Mouse (Mus musculus): ENCODE results near the gene Arhgap21. TPM values are rescaled to one million over a fixed set of nuclear protein-coding genes. Genes with fewer than 3 reads are reported as not detected.

Arhgap21 gene
- total and polyA plus RNA-seq, 3 experiments: 21.1 to 64.9 (median 25.9) TPM

DNA sequence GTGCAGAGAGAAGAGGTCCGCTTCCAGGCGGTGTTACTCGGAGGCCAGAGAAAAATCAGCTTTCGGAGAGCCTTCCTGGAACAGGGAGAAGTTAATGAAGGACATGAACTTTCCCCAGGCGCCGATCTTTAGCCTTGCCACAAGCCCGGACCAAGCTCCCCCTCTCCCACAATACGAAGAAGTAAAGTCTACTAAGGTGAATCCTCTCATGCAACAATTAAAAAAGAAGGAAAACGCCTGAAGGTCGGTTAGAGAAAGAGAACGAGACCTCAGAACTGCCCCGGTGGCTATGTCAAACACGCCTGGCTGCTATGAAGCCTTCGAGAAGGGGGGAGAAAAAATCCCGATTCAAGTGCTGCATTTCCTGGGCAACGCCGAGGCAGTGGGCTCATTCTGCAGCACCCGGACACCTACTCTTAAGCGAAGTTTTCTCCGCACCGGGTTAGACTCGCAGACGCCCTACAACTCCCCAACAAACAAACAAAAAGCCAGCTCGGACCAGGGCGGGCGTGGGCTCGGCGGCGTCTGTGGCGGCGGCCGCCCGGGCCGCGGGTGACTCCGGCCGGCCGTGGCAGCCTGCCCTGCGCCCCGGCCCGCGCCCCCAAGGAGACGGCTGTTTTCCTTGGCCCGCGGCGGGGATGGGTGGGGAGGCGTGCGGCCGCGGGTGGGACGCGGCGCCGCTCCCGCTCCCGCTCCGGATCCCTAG is 882 bp downstream of the Arhgap21 start:
- Histone ChIP-seq H3K36me3 (replicated peaks) (peaks cover 16% of the 10 kb centered on the region), H3K4me1 (ENCODE audit: insufficient read depth, low read depth, low read length) (peaks cover 46% of the 10 kb centered on the region), H3K27me3 (ENCODE audit: insufficient read depth, low read length) (no peaks in the 10 kb centered on the region), H3K4me3 (ENCODE audit: low read depth, low read length) (peak overlapping the region; percentile 82), H3K9me3 (replicated peaks) (no peaks in the 10 kb centered on the region)
- ATAC-seq (ENCODE audit: extremely low read depth, insufficient number of reproducible peaks, low FRiP score, poor library complexity, severe bottlenecking): no peak
- peak; percentile 10 for DNase-seq (ENCODE audit: low spot score)
- TF ChIP-seq GATA2 (IDR thresholded peaks at IDR 0.05; ENCODE audit: borderline replicate concordance, low read depth, low read length) (no peak), GATA1 (IDR thresholded peaks at IDR 0.05; ENCODE audit: borderline replicate concordance, low read length) (no peak), CTCF (IDR thresholded peaks at IDR 0.05; ENCODE audit: low read depth, low read length) (no peak)

DNA sequence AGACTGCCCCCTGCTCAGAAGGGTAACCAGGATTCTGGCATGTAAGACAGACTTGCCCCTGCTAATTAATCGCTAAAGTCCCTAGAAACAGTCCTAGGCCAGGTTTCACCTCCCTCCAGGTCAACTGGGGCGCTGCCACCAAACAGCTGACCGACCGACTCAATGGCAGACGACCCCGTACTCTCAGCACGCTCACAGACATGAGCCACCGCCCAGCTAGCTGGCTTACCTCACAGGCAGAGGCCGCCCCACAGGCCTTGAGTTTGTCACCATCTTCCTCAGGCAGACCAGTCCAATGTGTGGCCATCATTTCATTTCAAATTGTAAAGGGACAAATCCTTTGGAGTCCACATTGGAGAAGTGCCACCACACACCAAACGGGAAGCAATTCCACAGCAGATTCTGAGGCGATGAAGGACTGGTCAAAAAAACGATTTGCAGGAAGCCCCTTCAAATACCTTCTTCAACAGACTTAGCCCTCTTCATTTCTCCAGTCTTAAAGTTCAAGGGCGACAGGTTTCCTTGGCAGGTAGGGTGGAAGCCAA is 1.5 kb downstream of the Arhgap21 start:
- TF ChIP-seq POLR2AphosphoS5 (IDR thresholded peaks at IDR 0.05; ENCODE audit: insufficient replicate concordance, low read depth, low read length) (no peak), GATA1 (IDR thresholded peaks at IDR 0.05; ENCODE audit: borderline replicate concordance, low read length) (no peak), GATA2 (IDR thresholded peaks at IDR 0.05; ENCODE audit: borderline replicate concordance, low read depth, low read length) (no peak), CTCF (IDR thresholded peaks at IDR 0.05; ENCODE audit: low read depth, low read length) (no peak), TAL1 (conservative IDR thresholded peaks at IDR 0.05; ENCODE audit: low read depth, low read length) (no peak)
- no peak for ATAC-seq (ENCODE audit: extremely low read depth, insufficient number of reproducible peaks, low FRiP score, poor library complexity, severe bottlenecking)
- Histone ChIP-seq H3K27me3 (ENCODE audit: insufficient read depth, low read length) (no peaks in the 10 kb centered on the region), H3K9me3 (replicated peaks) (no peaks in the 10 kb centered on the region), H3K4me3 (ENCODE audit: low read depth, low read length) (peak overlapping the region; percentile 82), H3K36me3 (replicated peaks) (peaks cover 22% of the 10 kb centered on the region), H3K4me1 (ENCODE audit: insufficient read depth, low read depth, low read length) (peaks cover 51% of the 10 kb centered on the region)
- DNase-seq (ENCODE audit: low spot score): peak; percentile 20

DNA sequence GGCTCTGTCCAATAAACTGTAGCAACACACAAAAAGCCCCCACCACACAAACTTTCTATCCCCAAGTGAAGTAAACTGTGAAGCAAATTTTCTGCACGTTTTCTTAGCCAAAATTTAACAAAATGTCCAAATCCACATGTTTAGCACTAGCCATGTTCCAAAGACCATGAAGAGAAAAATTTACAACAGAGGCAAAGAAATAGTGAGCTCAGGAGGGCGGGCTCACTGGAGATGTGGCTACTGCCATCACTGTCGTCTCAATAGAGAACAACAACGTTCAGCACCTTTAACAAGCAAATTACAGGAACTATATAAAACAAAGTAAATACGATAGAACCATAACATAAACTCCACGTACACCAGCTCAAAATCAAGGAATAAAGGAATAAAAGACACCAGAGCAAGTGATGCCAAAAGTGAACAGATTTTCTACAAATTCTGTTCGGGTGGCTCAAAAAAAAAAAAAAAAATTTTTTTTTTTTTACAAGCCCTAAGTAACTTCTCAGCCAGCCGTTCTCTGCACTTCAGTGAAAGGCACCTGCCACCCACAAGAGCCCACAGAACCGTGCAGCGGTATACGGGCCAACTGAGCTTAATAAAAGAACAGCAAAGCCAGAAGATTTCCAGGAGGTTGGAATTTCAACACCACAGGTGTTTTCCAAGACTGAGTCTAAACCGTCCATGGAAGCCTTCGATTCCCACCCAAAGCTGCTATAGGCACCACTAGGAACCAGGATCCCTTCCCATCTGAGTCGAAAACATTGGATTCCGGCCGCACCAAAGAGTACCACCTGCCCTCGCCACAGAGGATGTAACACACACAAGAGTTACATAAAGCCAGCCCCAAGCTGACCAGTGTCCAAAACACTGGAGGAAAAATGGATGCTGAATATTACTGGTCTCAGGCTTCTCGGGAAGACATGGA is 2.2 kb downstream of the Arhgap21 start:
- Histone ChIP-seq H3K27me3 (ENCODE audit: insufficient read depth, low read length) (no peaks in the 10 kb centered on the region), H3K4me1 (ENCODE audit: insufficient read depth, low read depth, low read length) (peaks cover 56% of the 10 kb centered on the region), H3K4me3 (ENCODE audit: low read depth, low read length) (peak overlapping the region; percentile 82), H3K36me3 (replicated peaks) (peaks cover 27% of the 10 kb centered on the region), H3K9me3 (replicated peaks) (no peaks in the 10 kb centered on the region)
- TF ChIP-seq GATA2 (IDR thresholded peaks at IDR 0.05; ENCODE audit: borderline replicate concordance, low read depth, low read length): no peak
- TF ChIP-seq POLR2AphosphoS5 (IDR thresholded peaks at IDR 0.05; ENCODE audit: insufficient replicate concordance, low read depth, low read length): no peak
- TF ChIP-seq GATA1 (IDR thresholded peaks at IDR 0.05; ENCODE audit: borderline replicate concordance, low read length): no peak
- no peak for TF ChIP-seq CTCF (IDR thresholded peaks at IDR 0.05; ENCODE audit: low read depth, low read length)
- TF ChIP-seq TAL1 (conservative IDR thresholded peaks at IDR 0.05; ENCODE audit: low read depth, low read length): no peak
- ATAC-seq (ENCODE audit: extremely low read depth, insufficient number of reproducible peaks, low FRiP score, poor library complexity, severe bottlenecking) (no peak), DNase-seq (ENCODE audit: low spot score) (no peak)

DNA sequence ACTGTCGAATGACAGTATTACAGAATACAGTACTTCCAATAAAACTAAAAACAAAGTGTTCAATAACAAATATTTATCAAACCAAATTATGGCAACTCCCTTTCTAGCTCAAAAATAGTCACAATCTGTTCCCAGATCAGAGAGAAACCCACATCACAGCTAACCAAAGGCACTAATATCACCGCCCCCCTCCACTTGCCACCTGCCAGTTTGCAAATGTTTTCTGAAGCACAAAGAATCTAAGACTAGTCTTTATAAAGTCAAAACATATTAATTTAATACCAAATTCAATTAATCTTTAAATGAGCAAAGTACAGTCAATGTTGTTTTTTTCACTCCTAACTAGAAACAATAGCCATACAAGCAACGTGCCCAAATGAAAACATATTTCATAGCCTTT is 3.3 kb downstream of the Arhgap21 start:
- ATAC-seq (ENCODE audit: extremely low read depth, insufficient number of reproducible peaks, low FRiP score, poor library complexity, severe bottlenecking) (no peak), DNase-seq (ENCODE audit: low spot score) (no peak)
- H3K9me3 ChIP-seq (replicated peaks): no peaks in the 10 kb centered on the region
- TF ChIP-seq GATA2 (IDR thresholded peaks at IDR 0.05; ENCODE audit: borderline replicate concordance, low read depth, low read length) (no peak), CTCF (IDR thresholded peaks at IDR 0.05; ENCODE audit: low read depth, low read length) (no peak), GATA1 (IDR thresholded peaks at IDR 0.05; ENCODE audit: borderline replicate concordance, low read length) (no peak), POLR2AphosphoS5 (IDR thresholded peaks at IDR 0.05; ENCODE audit: insufficient replicate concordance, low read depth, low read length) (no peak), TAL1 (conservative IDR thresholded peaks at IDR 0.05; ENCODE audit: low read depth, low read length) (no peak)
- no peaks in the 10 kb centered on the region for H3K27me3 ChIP-seq (ENCODE audit: insufficient read depth, low read length)
- H3K4me1 ChIP-seq (ENCODE audit: insufficient read depth, low read depth, low read length): peaks cover 60% of the 10 kb centered on the region
- no peak overlapping the region for H3K4me3 ChIP-seq (ENCODE audit: low read depth, low read length)
- peaks cover 28% of the 10 kb centered on the region for H3K36me3 ChIP-seq (replicated peaks)

DNA sequence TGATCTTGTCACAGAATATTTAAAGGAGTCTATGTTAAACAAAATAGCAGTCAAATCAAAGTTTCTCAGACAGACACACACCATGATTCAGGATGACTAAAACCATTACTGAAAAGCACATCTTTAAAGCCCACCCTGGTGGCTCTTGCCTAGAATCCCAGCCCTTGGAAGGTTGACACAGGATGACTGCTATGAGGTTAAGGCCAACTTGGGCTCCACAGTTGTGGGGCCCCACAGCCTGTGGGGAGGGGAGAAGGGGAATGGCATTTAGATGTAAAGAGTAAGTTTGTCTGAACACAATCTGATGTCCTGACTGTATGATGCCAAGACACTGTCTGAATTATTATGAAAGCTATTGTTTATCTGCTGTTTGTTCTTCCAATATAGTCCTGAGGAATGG is 4.2 kb downstream of the Arhgap21 start:
- H3K9me3 ChIP-seq (replicated peaks): no peaks in the 10 kb centered on the region
- no peaks in the 10 kb centered on the region for H3K27me3 ChIP-seq (ENCODE audit: insufficient read depth, low read length)
- no peak for ATAC-seq (ENCODE audit: extremely low read depth, insufficient number of reproducible peaks, low FRiP score, poor library complexity, severe bottlenecking)
- H3K4me3 ChIP-seq (ENCODE audit: low read depth, low read length): no peak overlapping the region
- no peak for TF ChIP-seq TAL1 (conservative IDR thresholded peaks at IDR 0.05; ENCODE audit: low read depth, low read length)
- no peak for TF ChIP-seq POLR2AphosphoS5 (IDR thresholded peaks at IDR 0.05; ENCODE audit: insufficient replicate concordance, low read depth, low read length)
- TF ChIP-seq GATA1 (IDR thresholded peaks at IDR 0.05; ENCODE audit: borderline replicate concordance, low read length): no peak
- TF ChIP-seq GATA2 (IDR thresholded peaks at IDR 0.05; ENCODE audit: borderline replicate concordance, low read depth, low read length): no peak
- no peak for TF ChIP-seq CTCF (IDR thresholded peaks at IDR 0.05; ENCODE audit: low read depth, low read length)
- peaks cover 61% of the 10 kb centered on the region for H3K4me1 ChIP-seq (ENCODE audit: insufficient read depth, low read depth, low read length)
- peaks cover 31% of the 10 kb centered on the region for H3K36me3 ChIP-seq (replicated peaks)
- no peak for DNase-seq (ENCODE audit: low spot score)

All from G1E (cell line).